Mouse (Mus musculus): ENCODE measurements around the gene Lsm3.

Gene Lsm3

DNA sequence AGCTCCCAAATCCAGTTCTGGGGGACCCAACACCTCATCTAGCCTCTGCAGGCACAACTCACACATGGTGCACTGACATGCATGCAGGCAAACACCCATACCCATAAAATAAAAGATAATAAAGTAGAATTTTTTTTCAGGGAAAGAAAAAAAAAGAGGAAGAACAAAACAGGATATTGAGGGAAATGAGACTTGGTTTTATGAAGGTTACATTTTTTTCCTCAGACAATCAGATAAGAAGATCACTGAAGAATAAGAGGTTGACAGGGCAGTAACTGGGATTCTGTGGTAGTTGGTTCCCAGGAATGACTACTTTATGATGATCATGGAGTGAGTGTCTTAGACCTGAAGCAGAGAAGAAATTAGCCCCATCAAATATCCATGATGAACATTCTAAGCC, 1.6 kb upstream of the Lsm3 start:
- no peak for DNase-seq

DNA sequence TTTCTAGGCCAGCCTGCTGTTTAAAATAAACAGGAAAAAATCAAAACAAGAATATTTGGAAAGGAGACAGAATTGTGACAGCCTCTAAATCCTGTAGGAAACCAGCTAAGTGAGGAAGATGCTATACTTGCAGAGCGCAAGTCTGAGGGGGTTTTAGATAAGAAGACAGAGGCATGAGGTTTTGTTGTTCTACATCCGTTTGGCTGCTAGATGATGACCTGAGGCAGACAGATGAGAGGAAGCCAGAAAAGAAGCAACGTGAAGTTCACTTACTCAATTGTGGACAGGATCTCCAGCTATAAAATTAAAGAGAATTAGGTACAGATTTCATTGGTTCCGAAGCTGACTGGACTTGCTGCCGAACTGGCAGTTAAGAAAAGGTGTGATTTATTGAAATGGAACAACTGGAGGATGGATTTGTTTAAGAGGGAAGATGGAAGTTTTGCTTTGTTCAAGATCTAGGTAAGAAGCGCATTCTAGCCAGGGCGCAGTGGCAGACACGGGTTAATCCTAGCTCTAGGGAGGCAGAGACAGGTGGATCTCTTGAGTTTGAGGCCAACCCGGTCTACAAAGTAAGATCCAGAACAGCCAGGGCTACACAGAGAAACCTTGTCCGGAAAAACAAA, 878 bp upstream of the Lsm3 start:
- DNase-seq = no peak

DNA sequence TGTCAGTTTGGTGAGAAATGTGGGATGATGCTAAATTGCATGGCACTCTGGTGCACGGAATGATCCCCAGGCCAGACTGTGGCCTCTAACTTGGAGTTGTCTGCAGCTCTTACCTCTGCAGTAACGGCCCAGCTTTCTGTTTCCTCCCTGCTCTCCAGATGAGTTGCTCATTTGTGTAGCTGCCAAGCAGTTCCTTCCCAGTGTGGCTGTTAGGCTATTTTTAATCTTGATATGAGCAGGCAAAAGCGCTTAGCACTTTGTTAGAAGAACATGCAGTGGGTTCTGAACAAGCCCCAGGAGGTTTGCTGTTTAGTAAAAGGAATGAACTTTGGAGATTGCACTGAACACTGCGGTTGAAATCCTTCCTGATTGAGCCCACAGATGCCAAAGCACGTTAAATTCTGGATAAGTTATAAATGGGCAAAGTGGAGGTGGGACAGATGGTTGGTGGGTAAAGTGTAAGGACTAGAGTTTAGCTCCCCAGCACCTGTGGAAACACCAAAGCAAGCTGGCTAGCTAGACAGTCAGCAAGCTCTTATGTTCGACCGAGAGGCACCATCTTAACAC, 2.8 kb downstream of the Lsm3 start:
- DNase-seq = no peak

DNA sequence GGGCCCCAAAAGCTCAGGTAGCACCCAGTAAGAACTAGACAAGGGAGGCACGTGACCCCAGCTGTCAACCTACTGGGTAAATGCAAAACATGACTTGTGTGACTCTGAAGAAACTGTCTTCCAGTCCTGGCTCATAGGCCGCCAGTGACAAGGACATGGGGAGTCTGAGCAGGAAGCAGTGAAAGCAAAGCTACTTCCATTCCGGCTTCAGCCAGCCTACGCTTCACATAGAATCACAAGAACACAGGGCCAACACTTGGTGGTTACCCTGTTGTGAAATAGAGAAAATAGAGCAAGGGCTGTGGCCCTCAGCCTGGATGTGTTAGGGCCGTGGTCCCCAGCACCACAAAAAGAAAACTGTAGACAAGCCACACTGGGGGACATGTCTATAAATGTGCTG, 7.1 kb downstream of the Lsm3 start:
- no peak for DNase-seq

DNA sequence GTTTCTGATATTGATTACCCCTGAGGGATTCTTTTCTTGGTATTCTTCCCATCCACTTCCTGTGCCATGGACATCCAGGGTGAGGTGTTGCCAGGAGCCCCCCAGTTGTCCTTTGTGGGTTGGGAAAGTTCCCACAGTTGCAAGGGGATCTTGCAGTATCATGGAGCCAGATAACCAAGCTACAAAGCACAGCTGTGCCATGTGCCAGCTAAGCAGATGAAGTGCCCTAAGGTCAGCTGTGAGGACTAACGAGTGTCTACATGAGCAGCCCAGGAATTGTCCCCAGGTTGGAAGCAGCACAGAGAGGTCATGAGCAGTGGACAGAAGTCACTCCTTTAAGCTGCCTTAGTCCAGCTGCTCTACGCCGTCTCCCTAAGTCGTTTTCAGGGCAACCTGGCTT, 9.8 kb downstream of the Lsm3 start:
- no peak for DNase-seq

DNA sequence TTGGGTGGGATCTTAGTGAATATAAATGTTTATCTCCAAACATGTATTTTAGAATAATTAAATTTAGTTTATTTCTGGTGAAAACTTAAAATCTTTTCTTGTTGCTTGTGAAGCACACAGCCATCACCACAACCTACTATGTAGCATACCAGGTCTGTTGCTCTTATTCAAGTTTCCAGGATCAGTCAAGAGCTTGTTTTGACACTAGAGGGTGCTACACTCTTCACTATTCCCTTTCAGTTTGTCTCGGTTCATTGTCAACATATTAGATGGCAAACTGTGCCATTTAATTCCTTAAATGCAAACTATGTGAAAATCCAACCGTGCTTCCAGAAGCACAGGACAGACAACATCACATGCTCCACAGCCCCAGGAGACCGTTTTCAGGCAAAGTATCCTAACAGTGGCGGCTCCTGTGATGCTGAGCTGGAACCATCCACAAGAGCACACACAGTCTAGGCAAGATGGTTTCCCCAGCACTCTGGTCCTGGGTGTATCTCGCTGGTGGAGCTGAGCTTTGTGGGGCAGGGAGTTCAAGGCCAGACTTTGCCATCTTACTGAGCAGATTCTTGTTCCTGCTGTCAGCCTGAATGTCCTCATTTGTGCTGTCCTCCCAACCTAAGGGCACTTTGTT, 11.6 kb downstream of the Lsm3 start:
- peak; percentile 69 for DNase-seq

DNA sequence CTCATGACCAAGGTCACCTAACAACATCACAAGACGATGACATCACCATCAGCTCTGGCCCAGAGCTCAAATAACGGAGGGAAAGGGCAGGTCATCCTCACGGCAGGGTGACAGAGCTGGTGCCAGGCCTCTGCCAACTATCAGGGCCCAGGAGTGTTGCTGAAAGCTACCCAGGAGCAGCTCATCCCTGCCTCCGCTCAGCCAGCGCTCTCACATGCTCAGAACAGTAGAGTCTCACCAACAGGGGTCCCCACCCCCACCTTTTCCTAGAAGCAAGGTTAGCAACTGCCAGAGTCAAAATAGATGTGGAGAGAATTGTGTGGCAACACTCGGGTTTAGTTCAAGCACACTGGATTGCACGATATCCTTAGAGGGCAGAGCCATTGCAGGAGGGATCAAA, 12.5 kb downstream of the Lsm3 start:
- DNase-seq = peak; percentile 99

DNA sequence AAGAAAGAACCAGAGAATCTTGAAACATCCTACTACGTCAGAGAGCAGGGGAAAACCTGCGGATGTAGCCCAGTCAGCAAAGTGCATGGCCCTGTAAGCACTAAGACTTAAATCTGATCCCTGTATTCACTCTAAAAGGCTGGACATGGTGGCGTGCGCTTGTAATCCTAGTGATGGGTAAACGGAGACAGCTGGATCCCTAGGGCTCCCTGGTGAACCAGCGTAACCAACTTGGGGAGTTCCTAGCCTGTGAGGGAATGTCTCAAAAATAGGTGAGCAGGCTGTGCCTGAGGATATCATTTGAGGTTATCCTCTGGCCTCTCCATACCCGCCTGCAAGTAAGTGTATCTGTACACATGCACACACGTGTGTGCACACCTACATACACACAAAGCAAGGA, 14.9 kb downstream of the Lsm3 start:
- no peak for DNase-seq

DNA sequence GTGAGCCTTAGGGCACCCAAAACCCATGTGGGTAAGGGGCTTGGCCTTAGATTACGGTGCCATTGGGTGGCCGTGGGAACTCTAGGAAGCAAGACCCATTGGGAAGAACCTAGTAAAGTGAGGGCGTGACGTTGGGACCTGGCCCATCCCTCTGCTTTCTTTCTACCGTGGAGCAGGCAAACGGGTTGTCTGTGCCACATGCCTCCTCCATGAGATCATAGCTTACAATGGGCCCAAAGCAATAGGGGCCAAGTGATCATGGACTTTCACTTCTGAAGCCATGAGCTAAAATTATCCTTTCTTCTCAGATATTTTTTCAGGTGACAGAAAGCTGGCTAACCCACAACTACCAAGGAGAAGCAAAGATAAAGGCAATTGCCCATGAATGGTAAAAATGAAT, 15.5 kb downstream of the Lsm3 start:
- peak; percentile 95 for DNase-seq

DNA sequence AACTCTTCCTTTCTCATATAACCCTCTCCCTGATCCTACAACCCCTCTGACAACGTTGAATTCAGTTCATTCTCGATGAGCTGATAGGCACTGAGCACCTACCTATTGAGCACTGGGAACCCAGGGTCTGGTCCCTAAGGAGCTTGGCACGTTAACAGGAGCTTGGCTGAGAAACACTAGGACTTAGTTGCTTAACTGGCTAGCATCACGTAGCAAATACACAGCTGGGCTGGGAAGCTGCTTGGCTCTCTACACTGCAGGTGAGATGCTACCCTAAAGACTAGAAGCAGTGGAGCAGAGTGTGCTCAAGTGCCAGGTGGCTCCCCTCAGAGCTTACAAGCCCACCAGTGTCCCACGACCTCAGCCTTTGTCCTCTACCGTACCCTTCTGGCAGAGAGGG, 16.9 kb downstream of the Lsm3 start:
- peak; percentile 86 for DNase-seq

DNA sequence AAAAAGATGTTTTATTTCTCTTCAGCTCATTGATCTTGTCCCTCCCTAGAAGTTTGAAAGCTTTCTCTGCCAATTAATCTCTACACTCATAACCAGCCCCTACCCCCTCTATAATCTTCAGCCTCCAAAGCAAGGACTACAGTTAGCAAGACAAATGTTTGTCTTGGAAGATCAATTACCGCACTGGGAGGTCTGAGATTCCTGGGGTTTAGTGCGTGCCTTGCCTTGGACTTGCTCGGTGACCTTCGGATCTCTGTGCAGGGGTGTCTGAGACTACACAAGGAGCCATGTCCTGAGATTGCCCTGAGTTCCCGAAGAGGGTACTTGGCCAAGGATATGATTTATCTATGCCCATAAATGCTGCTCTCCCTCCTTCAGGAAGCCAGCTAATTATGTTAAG, 17.6 kb downstream of the Lsm3 start:
- no peak for DNase-seq

DNA sequence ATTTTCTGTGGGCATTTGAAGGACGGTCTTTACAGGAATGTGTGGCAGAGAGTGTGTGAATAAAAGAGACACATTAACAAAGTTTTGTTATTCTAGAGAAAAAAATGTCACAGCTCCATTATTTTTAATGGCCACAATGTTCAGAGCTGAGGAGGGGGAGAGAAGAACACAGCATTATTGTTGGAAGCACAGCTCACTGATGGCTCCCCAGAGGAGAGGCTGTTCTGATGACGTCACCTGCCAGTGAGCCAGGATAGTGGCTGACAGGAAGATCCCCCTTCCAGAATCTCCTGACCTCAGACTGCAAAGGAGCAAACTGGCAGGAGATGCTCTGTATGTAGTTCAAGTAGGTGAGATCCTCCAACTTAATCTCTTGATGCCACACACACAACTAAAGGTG, 18.0 kb downstream of the Lsm3 start:
- DNase-seq = no peak

DNA sequence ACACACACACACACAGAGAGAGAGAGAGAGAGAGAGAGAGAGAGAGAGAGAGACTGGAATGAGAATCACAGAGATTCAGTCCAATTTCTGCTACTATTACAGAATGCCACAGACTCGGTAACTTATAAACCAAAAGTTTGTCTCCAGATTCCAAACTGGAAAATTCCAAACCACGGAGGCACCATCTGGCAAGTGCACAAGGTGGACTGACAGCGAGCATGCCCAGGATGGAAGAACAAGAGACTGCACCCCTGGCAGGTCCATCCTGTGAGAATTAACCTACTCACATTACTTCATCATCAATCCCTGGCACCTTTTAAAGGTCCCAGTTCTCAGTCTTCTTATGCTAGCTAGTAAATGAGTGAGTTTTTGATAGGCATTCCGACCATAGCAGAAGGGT, 18.5 kb downstream of the Lsm3 start:
- no peak for DNase-seq

DNA sequence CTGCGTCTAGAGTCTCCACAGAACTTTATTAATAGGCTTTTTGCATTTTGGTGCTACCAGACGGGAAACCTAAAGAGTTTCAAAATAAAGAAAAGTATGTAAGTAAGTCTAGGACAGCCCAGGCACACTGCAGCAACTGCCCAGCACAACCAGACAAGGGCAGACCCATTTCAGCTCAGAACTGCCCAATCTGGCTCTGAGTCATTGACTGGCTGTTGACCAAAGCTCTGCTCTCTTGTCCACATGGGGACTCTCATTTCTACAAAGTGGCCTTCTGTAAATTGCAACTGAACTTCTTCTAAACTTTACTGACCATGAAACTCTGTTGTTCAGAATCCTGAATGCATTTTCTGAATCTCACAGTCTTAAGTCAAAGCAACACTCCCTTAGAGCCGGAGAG, 19.5 kb downstream of the Lsm3 start:
- DNase-seq = no peak

DNA sequence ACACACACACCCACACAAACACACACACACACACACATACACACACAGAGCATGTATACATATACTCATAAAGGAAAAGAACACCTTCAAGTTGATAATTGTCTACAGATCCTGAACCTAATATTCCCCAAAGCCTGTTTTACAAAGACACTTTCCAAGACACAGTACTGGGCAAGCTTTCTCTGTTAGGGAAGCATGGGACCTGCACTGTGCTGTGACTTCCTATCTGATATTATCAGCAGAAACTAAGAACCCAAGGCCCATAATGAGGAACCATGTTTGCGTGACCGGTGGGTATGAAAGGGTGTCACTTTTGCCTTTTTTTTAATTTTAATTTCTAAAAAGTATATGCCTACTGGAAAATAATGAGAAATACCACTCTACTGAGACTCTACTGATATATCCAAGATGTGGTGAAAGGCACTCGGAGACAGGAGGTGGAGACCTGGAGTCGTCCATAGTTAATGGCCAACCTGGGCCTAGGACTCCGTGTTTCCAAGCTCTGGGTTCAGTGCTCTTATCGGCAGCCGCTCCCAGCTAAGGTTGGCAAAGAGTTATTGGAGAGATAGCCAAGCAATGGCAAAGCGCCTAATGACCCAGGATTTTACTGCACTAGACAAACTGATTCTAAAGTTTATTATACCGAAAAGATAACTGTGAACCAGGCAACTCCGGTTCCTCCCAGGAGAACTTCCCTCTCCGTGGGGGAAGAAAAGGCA, 20.5 kb downstream of the Lsm3 start:
- DNase-seq = no peak

DNA sequence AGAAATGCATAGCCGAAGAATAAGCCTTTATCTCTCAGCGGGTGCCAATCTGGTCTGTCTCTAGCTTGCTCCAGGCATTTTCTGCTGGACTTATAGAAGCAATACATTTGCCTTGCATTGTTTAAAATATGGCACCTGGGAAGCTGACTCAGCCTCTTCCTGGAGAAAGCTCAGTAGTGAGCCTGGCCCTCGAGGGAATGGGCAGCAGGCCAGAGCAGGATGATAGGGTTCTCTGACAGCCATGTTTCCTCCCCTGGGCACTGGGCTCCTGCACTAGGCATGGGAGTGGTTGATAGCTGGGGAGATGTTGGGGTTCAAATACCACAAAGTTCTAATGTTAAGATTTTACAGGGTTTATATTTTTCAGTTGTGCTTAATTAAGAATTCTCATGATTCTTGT, 25.5 kb downstream of the Lsm3 start:
- no peak for DNase-seq

DNA sequence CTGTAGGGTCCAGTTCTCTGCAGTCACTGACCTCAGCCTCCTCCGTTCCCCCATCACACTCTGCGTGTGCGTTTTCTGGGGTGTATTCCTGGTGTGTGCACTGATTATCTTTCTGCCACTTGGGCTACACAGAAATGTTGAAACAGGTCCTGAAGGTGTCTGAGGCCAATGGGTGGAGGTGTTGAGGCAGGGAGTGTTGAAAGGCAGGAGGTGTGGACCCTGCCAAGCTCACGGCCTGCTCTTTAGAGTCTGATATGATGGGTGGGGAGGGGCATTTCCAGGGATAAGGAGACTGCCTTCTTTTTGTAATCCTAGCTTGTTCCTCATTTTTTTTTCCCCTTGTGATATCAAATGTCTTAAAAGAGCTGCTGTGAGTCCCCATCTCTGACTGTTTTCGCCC, 27.3 kb downstream of the Lsm3 start:
- peak; percentile 92 for DNase-seq

DNA sequence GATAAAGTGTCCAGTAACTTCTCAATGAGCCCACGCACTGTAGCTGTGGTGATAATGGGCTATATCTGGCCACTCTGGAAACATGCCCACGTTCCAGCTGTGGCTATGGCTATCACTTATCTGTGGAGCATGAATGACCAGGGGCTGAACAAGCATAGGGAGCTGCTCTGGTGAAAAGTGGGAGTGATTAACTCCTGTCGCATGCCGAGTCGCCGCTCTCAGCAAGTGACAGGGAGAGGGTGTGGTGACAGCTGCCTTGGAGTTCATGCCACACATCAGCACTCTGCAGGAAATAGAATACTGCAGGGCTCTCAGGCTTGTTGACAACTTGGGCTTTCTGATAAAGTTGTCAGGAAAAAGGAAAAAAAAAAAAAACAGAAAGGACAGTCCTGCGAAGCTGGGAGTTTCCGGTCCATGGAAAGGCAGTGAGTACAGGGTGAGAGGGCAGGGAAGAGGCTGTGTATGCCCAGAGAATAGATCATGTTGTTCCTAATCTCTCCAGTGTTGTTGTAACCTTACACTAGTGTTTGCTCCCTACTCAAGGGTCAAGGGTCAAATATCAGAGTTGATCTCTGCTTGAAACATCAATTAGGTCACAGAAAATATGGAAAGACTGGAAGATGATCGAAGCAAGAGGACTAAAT, 30.6 kb downstream of the Lsm3 start:
- DNase-seq = peak; percentile 98

DNA sequence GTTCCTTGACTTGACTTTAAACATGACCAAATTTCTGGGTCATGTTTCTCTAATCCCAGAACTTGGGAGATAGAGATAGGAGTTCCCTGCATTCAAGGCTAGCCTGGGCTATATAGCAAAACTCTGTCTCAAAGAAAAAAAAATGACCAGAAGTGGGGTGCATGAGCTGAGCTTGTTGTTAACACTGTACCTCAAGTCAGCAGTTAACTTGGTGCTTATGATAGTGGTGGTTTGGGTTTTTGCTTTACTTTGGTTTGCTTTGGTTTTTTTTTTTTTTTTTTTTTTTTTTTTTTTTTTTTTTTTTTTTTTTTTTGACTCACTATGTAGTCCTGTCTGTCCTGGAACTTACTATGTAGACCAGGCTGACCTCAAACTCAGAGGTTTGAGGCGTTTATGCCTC, 31.6 kb downstream of the Lsm3 start:
- DNase-seq = no peak

DNA sequence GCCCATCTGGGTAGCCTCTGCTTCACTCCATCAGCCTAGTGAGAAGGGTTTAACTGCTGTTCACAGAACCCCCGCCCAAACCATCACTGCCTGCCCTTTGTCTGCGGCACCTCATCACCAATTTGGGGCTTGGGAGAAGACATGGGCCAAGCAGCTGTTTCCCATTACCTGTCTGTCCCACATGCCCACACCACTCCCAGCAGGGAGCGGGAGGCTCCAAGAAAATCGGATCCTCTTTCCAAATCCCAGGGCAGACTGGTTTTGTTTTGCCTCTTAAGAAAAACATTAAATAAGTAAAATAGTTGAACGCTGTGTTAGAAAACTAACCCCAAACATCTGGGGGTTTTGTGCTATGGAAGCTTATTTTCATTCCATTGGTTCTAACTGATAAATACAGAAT, 33.9 kb downstream of the Lsm3 start:
- DNase-seq = no peak

DNA sequence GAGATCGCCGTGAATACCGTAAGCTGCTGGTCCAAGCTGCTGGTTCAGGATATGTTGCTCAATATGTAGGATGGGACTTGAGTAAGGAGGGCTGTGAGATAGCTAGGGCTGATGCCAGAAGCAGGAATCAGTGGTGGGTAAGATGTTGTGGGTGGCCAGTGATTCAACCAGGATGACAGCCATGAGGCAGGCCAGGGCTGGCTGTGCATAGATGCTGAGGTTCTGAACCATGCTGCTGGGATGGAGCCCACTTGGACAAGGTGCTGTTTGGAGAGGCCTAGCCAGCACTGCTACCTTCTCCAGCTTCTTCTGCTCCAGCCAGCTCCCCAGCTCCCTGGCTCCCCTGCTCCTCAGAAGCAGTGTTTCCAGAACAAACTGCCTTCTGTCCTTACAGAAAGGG, 35.9 kb downstream of the Lsm3 start:
- DNase-seq = no peak

DNA sequence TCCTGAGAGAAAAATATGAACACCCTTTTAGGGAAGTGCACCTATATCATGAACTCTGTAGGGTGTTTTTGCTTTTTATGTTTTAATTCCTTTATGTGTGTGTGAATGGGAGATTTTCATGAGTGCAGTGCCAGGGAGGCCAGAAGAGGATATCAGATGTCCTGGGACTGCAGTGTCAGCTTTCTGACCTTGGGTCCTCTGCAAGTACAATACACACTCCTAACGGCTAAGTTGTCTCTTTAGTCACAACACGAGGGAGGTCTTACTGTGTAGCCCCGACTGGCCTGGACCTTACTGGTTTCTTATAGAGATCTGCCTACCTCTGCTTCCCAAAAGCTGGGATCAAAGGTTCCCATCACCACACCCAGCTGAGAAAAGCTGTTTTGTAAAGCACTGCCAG, 37.0 kb downstream of the Lsm3 start:
- DNase-seq = no peak

DNA sequence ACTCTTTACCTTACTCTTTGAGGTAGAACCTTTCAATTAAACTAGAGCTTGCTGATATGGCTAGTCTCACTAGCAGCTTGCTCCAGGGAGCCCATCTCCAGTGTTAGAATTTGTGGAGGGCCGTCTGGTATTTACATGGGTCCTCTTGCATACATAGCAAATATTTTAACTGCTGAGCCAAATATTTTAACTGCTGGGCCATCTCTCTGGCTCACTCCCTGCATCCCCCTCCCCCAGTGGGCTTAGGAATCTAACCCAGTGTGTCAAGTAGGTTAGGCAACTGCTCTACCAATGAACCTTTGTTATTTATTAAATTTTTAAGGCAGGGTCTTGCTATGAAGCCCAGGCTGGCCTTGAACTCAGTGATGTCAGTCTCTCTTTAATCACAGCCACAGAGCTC, 42.8 kb downstream of the Lsm3 start:
- no peak for DNase-seq

DNA sequence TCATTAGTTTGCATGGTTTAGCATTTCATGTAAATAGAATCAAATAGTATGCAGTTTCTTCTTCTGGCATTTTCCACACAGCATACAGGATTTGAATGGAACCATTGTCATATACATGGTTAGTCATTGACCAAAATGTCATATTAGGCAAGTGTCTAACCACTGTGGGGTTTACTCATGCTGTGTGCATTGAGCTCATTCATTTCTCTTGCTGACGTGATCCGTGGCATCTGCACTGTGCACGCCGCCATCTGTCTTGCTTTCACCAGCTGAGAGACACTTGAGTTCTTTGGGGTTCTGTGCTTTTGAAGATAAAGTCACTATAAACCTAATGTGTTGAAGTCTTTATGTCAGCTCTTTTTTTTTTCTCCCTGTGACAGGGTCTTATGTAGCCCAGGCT, 43.6 kb downstream of the Lsm3 start:
- no peak for DNase-seq
